Mouse (Mus musculus) gastrocnemius, adult 18-20 months (tissue): ENCODE results near the gene Ppef2. TPM values are rescaled to one million over a fixed set of nuclear protein-coding genes. Genes with fewer than 3 reads are reported as not detected.
A peak's percentile ranks its signal among the peaks of the same experiment; 100 is the strongest.

Source experiments
- DNase-seq: peaks from one replicate; pipeline ENCODE4 v3.0.0; 2021; ENCODE audit warnings: low spot score
- long read RNA-seq, 2 experiments: library from polyadenylated mRNA; stranded (forward); transcript quantifications; one replicate each; pipeline ENCODE4 v2.0.0; 2021
- total RNA-seq, 2 experiments: library from RNA; stranded (reverse); gene quantifications; 2 replicates each; pipeline ENCODE4 v1.2.3; 2021

Ppef2 gene
- total RNA-seq, result not detected
- long read RNA-seq, experiment 1, result 0 reads
- long read RNA-seq, experiment 2, result 0 reads

- DNase-seq, result no peak
Observed at GRCm38 (mm10) chr5:92256218-92256617, at the start of gene Ppef2. Gene Ppef2, minus strand, starts transcription at chr5:92256278.

DNA sequence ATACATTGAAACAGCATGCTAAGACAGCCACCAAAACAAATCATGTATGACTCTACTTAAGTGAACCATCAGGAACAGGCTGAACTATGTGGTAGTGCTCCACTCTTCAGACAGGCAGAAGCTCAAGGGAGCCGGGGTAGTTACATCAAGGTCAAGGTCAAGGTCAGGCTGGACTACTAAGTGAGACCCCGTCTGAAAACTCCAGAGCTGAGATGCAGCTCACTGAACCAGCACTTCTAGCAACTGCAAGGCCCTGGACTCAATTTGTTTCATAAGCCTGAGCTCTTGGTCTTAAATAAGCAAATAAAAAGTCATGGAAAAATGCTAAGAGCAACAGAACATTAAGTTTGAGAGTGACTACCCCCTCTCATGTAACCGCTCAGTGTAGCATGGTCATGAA, 48.2 kb upstream of the Ppef2 start:
- DNase-seq, result no peak

DNA sequence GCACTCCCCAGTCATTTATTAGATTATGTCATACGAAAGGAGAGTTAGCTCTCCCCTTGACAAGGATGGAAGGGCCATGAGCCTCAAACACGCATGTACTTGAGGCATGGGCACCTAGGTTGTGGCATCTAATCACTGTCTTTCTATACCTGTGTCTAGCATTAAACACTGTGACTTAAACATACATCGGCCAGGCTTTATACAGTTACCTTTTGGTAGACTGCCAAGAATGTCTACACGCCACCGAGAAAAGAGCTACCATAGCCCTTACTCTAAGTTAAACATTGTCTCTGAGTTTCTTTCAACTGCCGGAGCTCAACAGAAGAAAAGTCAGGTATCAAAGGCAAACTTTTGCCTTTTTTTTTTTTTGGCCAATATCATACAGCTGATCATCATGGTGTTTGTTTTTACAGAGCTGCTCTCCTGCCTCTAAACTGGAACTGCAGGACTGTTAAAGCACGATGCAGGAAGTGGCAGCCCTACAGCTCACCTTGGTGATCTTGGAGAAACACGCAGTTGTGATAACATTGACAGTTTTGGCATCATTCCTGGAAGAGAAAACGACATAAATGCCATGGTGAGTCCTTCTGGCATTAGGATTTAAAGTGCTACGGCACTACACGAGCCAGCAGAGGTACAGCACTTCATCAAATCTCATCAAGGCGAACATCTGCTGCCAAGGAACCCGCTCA, 46.2 kb upstream of the Ppef2 start:
- DNase-seq, result no peak

DNA sequence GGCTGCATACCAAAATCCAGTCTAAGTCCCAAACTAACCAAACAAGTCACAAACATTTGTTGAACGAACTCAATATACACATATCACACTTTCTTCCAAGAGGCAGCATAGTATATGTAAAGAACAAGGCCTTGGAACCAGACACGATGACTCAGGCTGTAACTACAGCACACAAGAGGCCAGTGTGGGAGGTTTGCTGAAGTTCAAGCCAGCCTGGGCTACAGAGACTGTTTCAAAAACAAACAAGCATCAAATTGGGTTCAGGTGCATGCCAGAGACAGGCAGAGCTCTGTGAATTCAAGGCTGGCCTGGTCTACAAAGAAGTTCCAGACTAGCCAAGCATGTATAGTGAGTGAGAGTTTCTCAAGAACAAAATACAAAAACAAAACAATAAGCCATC, 38.4 kb upstream of the Ppef2 start:
- DNase-seq, result no peak

DNA sequence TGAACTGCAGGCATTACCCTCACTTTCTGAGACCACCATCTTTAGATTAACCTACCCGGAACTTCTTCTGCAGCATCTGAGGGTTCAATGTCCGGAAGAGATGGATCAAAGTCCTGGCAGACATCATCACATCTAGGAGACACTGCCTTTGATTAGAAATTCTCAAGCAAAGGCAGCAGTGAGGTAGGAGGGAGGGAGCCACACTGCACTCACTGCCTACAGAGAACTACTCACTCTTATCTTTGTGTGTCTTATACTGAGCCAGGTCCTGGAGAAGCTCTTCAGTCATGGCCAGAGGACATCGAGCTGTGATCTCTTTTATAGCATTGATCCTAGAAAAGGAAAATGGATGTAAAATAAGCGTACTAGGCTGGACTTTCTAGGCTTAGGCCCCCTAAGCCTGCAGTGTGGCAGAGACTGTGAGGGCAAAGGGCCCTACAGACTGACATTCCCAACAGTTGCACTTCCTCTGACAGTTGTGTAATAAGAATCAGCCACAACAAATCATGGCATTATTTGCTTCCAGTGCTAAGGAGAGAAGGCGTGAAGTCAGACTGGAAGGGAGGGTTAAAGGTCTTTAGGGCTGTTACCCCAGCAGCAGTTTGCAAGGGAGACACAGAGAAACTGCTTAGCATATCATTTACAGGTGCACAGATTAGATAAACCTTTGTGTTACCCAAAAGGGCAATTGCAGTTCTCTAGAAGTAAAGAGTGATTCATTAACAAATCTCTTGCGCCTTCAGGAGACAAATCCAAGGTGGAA, 35.8 kb upstream of the Ppef2 start:
- DNase-seq, result no peak

GRCm38 (mm10) chr5:92287840-92288239, 31.8 kb upstream of the Ppef2 start:
- no peak for DNase-seq

- DNase-seq, result peak; percentile 18
Observed at GRCm38 (mm10) chr5:92283107-92283506, 27.0 kb upstream of the Ppef2 start.

GRCm38 (mm10) chr5:92282571-92282970, 26.5 kb upstream of the Ppef2 start:
- peak; percentile 30 for DNase-seq

DNA sequence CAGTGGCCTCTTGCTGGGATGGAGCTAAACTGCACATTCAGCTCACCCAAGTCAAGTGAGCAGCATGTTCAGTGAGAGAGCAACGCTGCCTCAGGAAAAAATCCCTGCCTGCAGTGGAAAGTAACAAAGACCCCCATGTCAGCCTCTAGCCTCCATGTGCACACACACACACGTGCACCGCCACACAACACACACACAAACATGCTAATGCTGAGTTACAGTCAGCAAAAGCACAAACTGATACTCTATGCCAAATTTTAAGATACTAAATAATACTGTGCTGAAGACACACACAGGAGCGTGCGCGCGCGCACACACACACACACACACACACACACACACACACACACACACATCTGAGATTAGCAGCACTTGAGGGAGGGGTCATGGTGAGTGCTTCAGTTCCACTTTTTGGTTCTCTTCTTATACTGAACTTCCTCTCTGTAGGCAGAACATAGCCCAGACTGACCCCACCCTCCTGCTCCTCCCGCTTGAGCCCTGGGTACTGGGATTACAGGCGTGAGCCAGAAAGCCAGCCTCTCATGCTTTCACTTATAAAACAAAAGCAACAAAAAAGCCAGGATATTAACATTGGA, 23.0 kb upstream of the Ppef2 start:
- peak; percentile 37 for DNase-seq

DNA sequence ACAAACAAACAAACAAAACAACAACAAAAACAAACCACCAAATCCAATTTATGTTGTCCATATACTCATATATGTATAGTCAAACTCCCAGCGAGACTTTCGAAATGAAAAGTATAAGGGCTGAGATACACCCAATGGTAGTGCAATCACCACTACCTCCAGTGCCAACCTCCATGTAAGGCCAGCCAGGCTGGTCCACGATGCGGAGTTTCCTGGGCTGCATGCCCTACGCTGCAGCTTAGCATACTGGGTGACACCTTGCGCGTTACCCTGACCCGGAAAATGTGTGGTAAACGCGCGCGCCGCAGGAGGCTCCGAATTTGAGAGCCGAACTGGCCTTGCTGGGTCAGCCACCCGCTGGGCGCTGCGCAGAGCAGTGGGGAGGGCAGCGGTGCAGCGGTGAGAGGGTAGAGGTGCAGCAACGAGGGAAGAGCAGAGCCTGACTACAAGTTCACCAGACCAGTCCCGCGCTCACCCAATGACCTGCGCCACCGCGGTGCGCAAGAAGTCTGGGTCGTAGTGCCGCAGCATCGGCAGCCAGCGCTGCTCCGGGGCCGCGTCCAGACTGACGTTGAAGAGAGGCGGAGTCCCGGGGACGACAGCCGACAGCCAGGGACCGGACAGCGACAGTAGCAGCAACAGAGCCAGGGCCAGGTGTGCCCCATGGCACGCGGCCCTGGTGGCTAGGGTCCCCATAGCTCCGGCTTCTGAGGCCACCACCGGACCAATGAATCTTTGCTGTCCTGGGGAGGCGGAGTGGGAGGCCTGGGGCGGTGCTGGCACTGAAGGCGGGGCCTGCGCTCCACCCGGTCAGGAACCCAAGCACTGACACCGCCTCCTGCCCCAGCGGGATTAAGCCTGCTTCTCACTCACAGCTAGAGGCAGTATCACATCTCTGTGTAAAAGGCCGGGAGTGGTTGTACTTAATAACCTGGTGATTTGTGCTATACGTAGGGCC, 21.6 kb upstream of the Ppef2 start, which contains the start of gene Naaa:
Gene Naaa, minus strand, starts transcription at position 734 of the 958 bp plus-strand sequence.
- peak; percentile 91 for DNase-seq

- DNase-seq, result no peak
Observed at GRCm38 (mm10) chr5:92270496-92270895, 14.4 kb upstream of the Ppef2 start.

DNA sequence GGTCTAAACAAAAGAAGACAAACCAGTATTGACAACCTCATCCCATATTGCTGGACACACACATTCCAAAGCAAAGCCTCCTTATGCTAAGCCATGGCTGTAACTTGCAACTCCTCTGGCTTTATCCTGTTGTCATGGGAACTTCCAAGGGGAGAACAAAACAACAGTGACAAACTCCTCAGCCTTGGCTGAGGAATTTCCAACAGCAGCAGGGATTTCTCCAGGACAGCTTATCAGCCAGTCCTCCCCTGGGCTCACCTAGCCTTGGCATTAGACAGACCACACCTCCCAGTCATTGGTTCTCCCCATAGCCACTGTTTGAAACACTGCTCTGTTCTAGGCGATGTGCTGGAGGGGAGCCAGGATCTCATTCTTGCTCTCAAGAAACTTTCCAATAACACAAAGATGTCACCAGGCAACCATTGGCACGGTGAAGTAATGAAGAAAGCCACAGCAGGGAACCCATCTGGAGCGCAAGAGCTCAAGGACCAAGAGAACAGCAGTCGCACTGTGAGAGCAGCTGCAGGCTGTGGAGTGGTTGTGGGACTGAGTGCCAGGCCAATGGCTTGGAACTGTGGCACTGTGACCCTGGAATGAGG, 7.8 kb upstream of the Ppef2 start:
- peak; percentile 30 for DNase-seq

GRCm38 (mm10) chr5:92262646-92263045, 6.6 kb upstream of the Ppef2 start:
- DNase-seq, result no peak

- no peak for DNase-seq
Observed at GRCm38 (mm10) chr5:92254476-92254875, 1.6 kb downstream of the Ppef2 start.

- DNase-seq, result no peak
Observed at GRCm38 (mm10) chr5:92252797-92253343, 3.2 kb downstream of the Ppef2 start.

GRCm38 (mm10) chr5:92252031-92252430, 4.0 kb downstream of the Ppef2 start:
- DNase-seq, result no peak

- no peak for DNase-seq
Observed at GRCm38 (mm10) chr5:92248614-92249013, 7.5 kb downstream of the Ppef2 start.

DNA sequence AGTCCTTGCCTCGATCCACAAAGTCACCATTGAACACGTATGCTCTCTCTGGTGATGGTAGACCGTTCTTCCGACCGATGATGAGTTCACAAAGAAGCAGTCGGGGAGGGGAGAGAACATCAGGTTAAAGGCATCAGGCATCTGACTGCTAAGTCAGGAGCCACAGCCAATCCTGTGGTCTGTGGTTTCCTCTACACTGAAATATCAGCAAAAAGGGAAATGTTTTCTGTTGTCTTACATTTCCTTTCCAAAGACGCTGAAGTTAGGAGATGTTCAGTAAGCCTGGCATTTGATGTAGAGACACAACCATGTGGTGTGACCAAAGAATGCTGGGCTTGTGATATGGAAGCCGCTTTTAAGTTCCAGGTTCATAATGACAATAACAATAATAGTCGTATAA, 10.6 kb downstream of the Ppef2 start:
- no peak for DNase-seq

GRCm38 (mm10) chr5:92244900-92245299, 11.2 kb downstream of the Ppef2 start:
- no peak for DNase-seq

DNA sequence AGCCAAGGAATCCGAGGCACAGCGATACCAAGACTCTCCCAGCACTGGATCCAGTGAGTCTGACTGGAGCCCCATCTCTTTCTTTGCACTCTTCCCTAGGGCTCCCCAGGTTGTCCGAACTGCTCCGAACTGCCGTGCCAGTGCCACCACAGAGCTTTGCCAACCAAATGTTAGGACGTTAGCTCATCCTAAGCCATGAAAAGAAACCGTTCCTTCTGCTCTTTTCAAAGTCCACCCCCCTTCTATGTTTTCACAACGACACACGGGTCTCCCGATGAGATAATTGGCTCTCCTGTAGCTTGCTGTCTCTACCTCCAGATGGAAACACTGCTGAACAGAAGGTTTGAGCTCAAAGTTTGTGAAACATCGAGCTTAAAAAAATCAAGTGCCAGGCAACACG, 15.3 kb downstream of the Ppef2 start:
- DNase-seq, result no peak
